Comparison of ENCODE assay signal across 8 mouse cellular contexts in the genomic region with DNA sequence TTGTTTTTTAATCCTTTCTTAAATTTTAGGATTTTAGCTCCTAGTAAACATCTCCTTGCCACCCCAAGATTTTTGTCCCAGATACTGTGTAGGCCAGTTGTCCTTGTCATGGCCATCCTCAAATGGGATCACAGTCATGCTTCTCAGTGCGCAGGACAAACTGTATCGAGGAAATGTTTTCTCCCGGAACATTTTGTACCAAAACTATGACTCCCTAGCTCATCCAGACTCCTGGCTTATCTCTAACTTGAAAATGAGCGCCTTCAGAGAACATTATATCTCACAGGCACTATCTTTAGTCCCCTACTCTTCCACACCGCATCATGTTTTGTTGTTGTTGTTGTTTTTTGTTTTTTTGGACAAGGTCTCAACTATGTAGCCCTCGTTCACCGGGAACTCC. TPM values are rescaled to one million over a fixed set of nuclear protein-coding genes. Genes with fewer than 3 reads are reported as not detected.
DNase-seq lines count a peak whose midpoint lies in the region; ATAC-seq and TF ChIP-seq lines count a peak whose summit lies in the region.

No protein-coding gene starts in this region.

- no peaks in the 10 kb centered on the region for H3K27me3 ChIP-seq in lung, embryonic 14.5 days (ENCODE audit: insufficient read depth, low read length)
- H3K27me3 ChIP-seq in forebrain, embryonic 15.5 days, result no peaks in the 10 kb centered on the region
- H3K27me3 ChIP-seq in liver, embryonic 13.5 days, result no peaks in the 10 kb centered on the region
- no peaks in the 10 kb centered on the region for H3K27me3 ChIP-seq in stomach, embryonic 16.5 days (ENCODE audit: control insufficient read depth, insufficient read depth, low read length)

- no peaks in the 10 kb centered on the region for H3K36me3 ChIP-seq in lung, embryonic 14.5 days (ENCODE audit: insufficient read depth)
- H3K36me3 ChIP-seq in forebrain, embryonic 15.5 days, result no peaks in the 10 kb centered on the region
- 0 out of 2 replicates have a peak, but pooled peaks cover 4% of the 10 kb centered on the region for H3K36me3 ChIP-seq in liver, embryonic 13.5 days
- H3K36me3 ChIP-seq in stomach, embryonic 16.5 days (ENCODE audit: control insufficient read depth, insufficient read depth, low read length), result no peaks in the 10 kb centered on the region

- 0 out of 2 replicates have a peak, but pooled peaks cover 8% of the 10 kb centered on the region for H3K4me1 ChIP-seq in lung, embryonic 14.5 days (ENCODE audit: insufficient read depth)
- H3K4me1 ChIP-seq in forebrain, embryonic 15.5 days, result peaks cover 26% of the 10 kb centered on the region
- H3K4me1 ChIP-seq in liver, embryonic 13.5 days (replicated peaks), result peaks cover 47% of the 10 kb centered on the region
- H3K4me1 ChIP-seq in stomach, embryonic 16.5 days (ENCODE audit: control insufficient read depth, insufficient read depth, low read length), result peaks cover 5% of the 10 kb centered on the region

- 36% methylated on average over 7 of the region's 7 CpGs for WGBS in lung, embryonic 14.5 days
- WGBS in forebrain, embryonic 15.5 days, result 33% methylated on average over 7 of the region's 7 CpGs
- 42% methylated on average over 7 of the region's 7 CpGs for WGBS in liver, embryonic 13.5 days (ENCODE audit: insufficient replicate concordance)
- 32% methylated on average over 7 of the region's 7 CpGs for WGBS in stomach, embryonic 16.5 days

- no peak for ATAC-seq in lung, embryonic 14.5 days (ENCODE audit: insufficient read depth)
- no peak for ATAC-seq in forebrain, embryonic 15.5 days (replicated peaks)
- no peak for ATAC-seq in liver, embryonic 13.5 days (ENCODE audit: low read depth)
- ATAC-seq in stomach, embryonic 16.5 days (ENCODE audit: insufficient read depth, low FRiP score), result no peak
- ATAC-seq in megakaryocyte-erythroid progenitor cell, adult 5-6 weeks (replicated peaks; ENCODE audit: low FRiP score, low TSS enrichment, poor library complexity, severe bottlenecking), result no peak

- no peaks in the 10 kb centered on the region for H3K9me3 ChIP-seq in lung, embryonic 14.5 days (ENCODE audit: low read depth, low read length)
- H3K9me3 ChIP-seq in forebrain, embryonic 15.5 days, result no peaks in the 10 kb centered on the region
- H3K9me3 ChIP-seq in liver, embryonic 13.5 days (replicated peaks), result no peaks in the 10 kb centered on the region
- H3K9me3 ChIP-seq in stomach, embryonic 16.5 days (replicated peaks; ENCODE audit: control insufficient read depth, low read length), result no peaks in the 10 kb centered on the region

- DNase-seq in lung, embryonic 14.5 days, result peak; percentile 14
- no peak for DNase-seq in lung, postnatal 10 days
- no peak for DNase-seq in liver, embryonic 13.5 days
- DNase-seq in embryo, embryonic 10 days (ENCODE audit: low spot score), result no peak
- no peak for DNase-seq in cerebellum, adult 18-20 months

- peak overlapping the region; percentile 89 for H3K4me2 ChIP-seq in lung, embryonic 14.5 days
- peak overlapping the region; percentile 97 for H3K4me2 ChIP-seq in forebrain, embryonic 15.5 days (replicated peaks)
- peak overlapping the region; percentile 86 for H3K4me2 ChIP-seq in liver, embryonic 13.5 days
- H3K4me2 ChIP-seq in stomach, embryonic 16.5 days (ENCODE audit: low read depth, low read length), result peak overlapping the region; percentile 76

- TF ChIP-seq CTCF in lung, embryonic 14.5 days (IDR thresholded peaks at IDR 0.05; ENCODE audit: low read depth), result no peak

- peak overlapping the region; percentile 98 for H3K9ac ChIP-seq in lung, embryonic 14.5 days
- peak overlapping the region; percentile 94 for H3K9ac ChIP-seq in forebrain, embryonic 15.5 days (replicated peaks)
- peak overlapping the region; percentile 98 for H3K9ac ChIP-seq in liver, embryonic 13.5 days
- peak overlapping the region; percentile 98 for H3K9ac ChIP-seq in stomach, embryonic 16.5 days (ENCODE audit: low read length)

- H3K27ac ChIP-seq in lung, embryonic 14.5 days (ENCODE audit: low read depth), result peak overlapping the region; percentile 97
- peak overlapping the region; percentile 95; the same call in 1 of the 2 replicates for H3K27ac ChIP-seq in forebrain, embryonic 15.5 days (replicated peaks)
- H3K27ac ChIP-seq in liver, embryonic 13.5 days, result peak overlapping the region; percentile 86
- peak overlapping the region; percentile 96 for H3K27ac ChIP-seq in stomach, embryonic 16.5 days (ENCODE audit: low read length)

- peak overlapping the region; percentile 98 for H3K4me3 ChIP-seq in lung, embryonic 14.5 days (ENCODE audit: low read depth, low read length)
- peak overlapping the region; percentile 96 for H3K4me3 ChIP-seq in forebrain, embryonic 15.5 days
- peak overlapping the region; percentile 99 for H3K4me3 ChIP-seq in liver, embryonic 13.5 days (replicated peaks)
- peak overlapping the region; percentile 82 for H3K4me3 ChIP-seq in stomach, embryonic 16.5 days (replicated peaks; ENCODE audit: low read length)

RNA-seq across cellular contexts. Expression of gene Zfp410, which starts 0.6 kb away (rescaled TPM):
- 81.3 and 82.7 TPM in 2 replicates for polyA plus RNA-seq in lung, embryonic 14.5 days (2014; fragmentation: Nextera tagmentation; extraction: Ambion mirVana)
- 92.8 and 96.0 TPM in 2 replicates for polyA plus RNA-seq in forebrain, embryonic 15.5 days (2015; fragmentation: Nextera tagmentation; extraction: Ambion mirVana)
- 44.5 and 49.1 TPM in 2 replicates for polyA plus RNA-seq in liver, embryonic 13.5 days (2015; fragmentation: Nextera tagmentation; extraction: Ambion mirVana)
- polyA plus RNA-seq in stomach, embryonic 16.5 days (2015; fragmentation: Nextera tagmentation; extraction: Ambion mirVana), result 65.4 and 70.2 TPM in 2 replicates
- total RNA-seq in megakaryocyte-erythroid progenitor cell, adult 5-6 weeks (2014; fragmentation: Nextera tagmentation), result 73.5 and 91.4 TPM in 2 replicates
- total RNA-seq in megakaryocyte-erythroid progenitor cell, adult 5-6 weeks (2017), result 61.7 and 63.0 TPM in 2 replicates

RNA-seq across cellular contexts. Expression of gene Ptgr2, which starts 31.0 kb away (rescaled TPM):
- polyA plus RNA-seq in lung, embryonic 14.5 days (2014; fragmentation: Nextera tagmentation; extraction: Ambion mirVana), result 17.2 and 19.6 TPM in 2 replicates
- polyA plus RNA-seq in forebrain, embryonic 15.5 days (2015; fragmentation: Nextera tagmentation; extraction: Ambion mirVana), result 12.0 and 13.4 TPM in 2 replicates
- polyA plus RNA-seq in liver, embryonic 13.5 days (2015; fragmentation: Nextera tagmentation; extraction: Ambion mirVana), result 29.3 and 36.5 TPM in 2 replicates
- 32.0 and 34.5 TPM in 2 replicates for polyA plus RNA-seq in stomach, embryonic 16.5 days (2015; fragmentation: Nextera tagmentation; extraction: Ambion mirVana)
- 35.1 and 43.9 TPM in 2 replicates for total RNA-seq in megakaryocyte-erythroid progenitor cell, adult 5-6 weeks (2014; fragmentation: Nextera tagmentation)
- 72.3 and 96.3 TPM in 2 replicates for total RNA-seq in megakaryocyte-erythroid progenitor cell, adult 5-6 weeks (2017)

RNA-seq across cellular contexts. Expression of gene Coq6, which starts 45.5 kb away (rescaled TPM):
- polyA plus RNA-seq in lung, embryonic 14.5 days (2014; fragmentation: Nextera tagmentation; extraction: Ambion mirVana), result 45.8 and 51.1 TPM in 2 replicates
- 41.6 and 50.3 TPM in 2 replicates for polyA plus RNA-seq in forebrain, embryonic 15.5 days (2015; fragmentation: Nextera tagmentation; extraction: Ambion mirVana)
- polyA plus RNA-seq in liver, embryonic 13.5 days (2015; fragmentation: Nextera tagmentation; extraction: Ambion mirVana), result 29.4 and 29.6 TPM in 2 replicates
- polyA plus RNA-seq in stomach, embryonic 16.5 days (2015; fragmentation: Nextera tagmentation; extraction: Ambion mirVana), result 43.6 and 47.8 TPM in 2 replicates
- total RNA-seq in megakaryocyte-erythroid progenitor cell, adult 5-6 weeks (2014; fragmentation: Nextera tagmentation), result 24.5 and 55.2 TPM in 2 replicates
- total RNA-seq in megakaryocyte-erythroid progenitor cell, adult 5-6 weeks (2017), result 24.3 and 40.0 TPM in 2 replicates

RNA-seq across cellular contexts. Expression of gene Fam161b, which starts 45.6 kb away (rescaled TPM):
- polyA plus RNA-seq in lung, embryonic 14.5 days (2014; fragmentation: Nextera tagmentation; extraction: Ambion mirVana), result 3.0 and 3.5 TPM in 2 replicates
- 14.8 and 16.1 TPM in 2 replicates for polyA plus RNA-seq in forebrain, embryonic 15.5 days (2015; fragmentation: Nextera tagmentation; extraction: Ambion mirVana)
- 1.4 and 1.5 TPM in 2 replicates for polyA plus RNA-seq in liver, embryonic 13.5 days (2015; fragmentation: Nextera tagmentation; extraction: Ambion mirVana)
- 2.6 and 3.6 TPM in 2 replicates for polyA plus RNA-seq in stomach, embryonic 16.5 days (2015; fragmentation: Nextera tagmentation; extraction: Ambion mirVana)
- total RNA-seq in megakaryocyte-erythroid progenitor cell, adult 5-6 weeks (2014; fragmentation: Nextera tagmentation), result 3.3 and 7.8 TPM in 2 replicates
- total RNA-seq in megakaryocyte-erythroid progenitor cell, adult 5-6 weeks (2017), result 3.9 and 6.2 TPM in 2 replicates
